Mouse (Mus musculus): Measurements from ENCODE around the gene Gm10837. TPM values are rescaled to one million over a fixed set of nuclear protein-coding genes. Genes with fewer than 3 reads are reported as not detected.

Gm10837 gene
- not detected in 2 replicates for polyA plus RNA-seq (2012; rRNA removed)

- Histone ChIP-seq H3K4me3 (ENCODE audit: extremely low read depth, insufficient read depth, insufficient read length) (peak within 1 kb of the TSS; percentile 3; the same call in 1 of the 2 replicates), H3K4me1 (ENCODE audit: control insufficient read depth, insufficient read depth, insufficient read length) (no peaks in the 10 kb centered on the region; the same call in 1 of the 2 replicates), H3K36me3 (ENCODE audit: control insufficient read depth, insufficient read depth, low read length) (no peaks in the 10 kb centered on the region), H3K27me3 (ENCODE audit: control insufficient read depth, insufficient read depth, low read length) (peaks cover 20% of the 10 kb centered on the region), H3K27ac (ENCODE audit: insufficient read depth, low read length) (no peak within 1 kb of the TSS)
- TF ChIP-seq POLR2A (IDR thresholded peaks at IDR 0.05; ENCODE audit: low read depth, low read length) (no peak), CTCF (IDR thresholded peaks at IDR 0.05; ENCODE audit: extremely low read depth, insufficient read depth, insufficient read length, insufficient replicate concordance) (no peak)
- DNase-seq (ENCODE audit: low read depth in 1 of 2, low spot score in 2 of 2), result no peak
- WGBS, result 5% methylated on average over 50 of the region's 51 CpGs
These were observed at the start of gene Gm10837 for GRCm38 (mm10) chr14:122490441-122491328. TSS of gene Gm10837 (plus strand) at chr14:122490586.

GRCm38 (mm10) chr14:122449601-122450495, 40.5 kb upstream of the Gm10837 start:
- no peak overlapping the region for H3K27ac ChIP-seq (ENCODE audit: insufficient read depth, low read length)
- peaks cover 28% of the 10 kb centered on the region for H3K27me3 ChIP-seq (ENCODE audit: control insufficient read depth, insufficient read depth, low read length)
- WGBS, result 19% methylated on average over 29 of the region's 29 CpGs
- H3K36me3 ChIP-seq (ENCODE audit: control insufficient read depth, insufficient read depth, low read length), result no peaks in the 10 kb centered on the region
- no peak for DNase-seq (ENCODE audit: low read depth in 1 of 2, low spot score in 2 of 2)
- TF ChIP-seq CTCF (IDR thresholded peaks at IDR 0.05; ENCODE audit: extremely low read depth, insufficient read depth, insufficient read length, insufficient replicate concordance) (no peak), POLR2A (IDR thresholded peaks at IDR 0.05; ENCODE audit: low read depth, low read length) (no peak)
- H3K4me1 ChIP-seq (ENCODE audit: control insufficient read depth, insufficient read depth, insufficient read length), result no peaks in the 10 kb centered on the region
- H3K4me3 ChIP-seq (ENCODE audit: extremely low read depth, insufficient read depth, insufficient read length), result no peak overlapping the region

- WGBS, result 3% methylated on average over 59 of the region's 59 CpGs
These were observed 39.6 kb upstream of the Gm10837 start, which contains the start of gene Gm5089 for GRCm38 (mm10) chr14:122450496-122451382. TSS of gene Gm5089 (minus strand) at chr14:122451115.

GRCm38 (mm10) chr14:122451551-122452145, 38.7 kb upstream of the Gm10837 start:
- no peak for DNase-seq (ENCODE audit: low read depth in 1 of 2, low spot score in 2 of 2)
- no peaks in the 10 kb centered on the region for H3K4me1 ChIP-seq (ENCODE audit: control insufficient read depth, insufficient read depth, insufficient read length)
- peaks cover 28% of the 10 kb centered on the region for H3K27me3 ChIP-seq (ENCODE audit: control insufficient read depth, insufficient read depth, low read length)
- no peaks in the 10 kb centered on the region for H3K36me3 ChIP-seq (ENCODE audit: control insufficient read depth, insufficient read depth, low read length)
- TF ChIP-seq CTCF (IDR thresholded peaks at IDR 0.05; ENCODE audit: extremely low read depth, insufficient read depth, insufficient read length, insufficient replicate concordance), result no peak
- H3K27ac ChIP-seq (ENCODE audit: insufficient read depth, low read length), result no peak overlapping the region
- WGBS, result 77% methylated on average over 5 of the region's 5 CpGs
- no peak overlapping the region for H3K4me3 ChIP-seq (ENCODE audit: extremely low read depth, insufficient read depth, insufficient read length)

More at GRCm38 (mm10) chr14:122450496-122451382, 39.6 kb upstream of the Gm10837 start, which contains the start of gene Gm5089:
- Histone ChIP-seq H3K27me3 (ENCODE audit: control insufficient read depth, insufficient read depth, low read length) (peaks cover 28% of the 10 kb centered on the region), H3K36me3 (ENCODE audit: control insufficient read depth, insufficient read depth, low read length) (no peaks in the 10 kb centered on the region), H3K4me1 (ENCODE audit: control insufficient read depth, insufficient read depth, insufficient read length) (no peaks in the 10 kb centered on the region), H3K4me3 (ENCODE audit: extremely low read depth, insufficient read depth, insufficient read length) (no peak within 1 kb of the TSS), H3K27ac (ENCODE audit: insufficient read depth, low read length) (no peak within 1 kb of the TSS)
- TF ChIP-seq POLR2A (IDR thresholded peaks at IDR 0.05; ENCODE audit: low read depth, low read length) (no peak), CTCF (IDR thresholded peaks at IDR 0.05; ENCODE audit: extremely low read depth, insufficient read depth, insufficient read length, insufficient replicate concordance) (no peak)
- no peak for DNase-seq (ENCODE audit: low read depth in 1 of 2, low spot score in 2 of 2)

- TF ChIP-seq CTCF (IDR thresholded peaks at IDR 0.05; ENCODE audit: extremely low read depth, insufficient read depth, insufficient read length, insufficient replicate concordance) (no peak), POLR2A (IDR thresholded peaks at IDR 0.05; ENCODE audit: low read depth, low read length) (no peak)
- Histone ChIP-seq H3K4me3 (ENCODE audit: extremely low read depth, insufficient read depth, insufficient read length) (no peak overlapping the region), H3K27ac (ENCODE audit: insufficient read depth, low read length) (no peak overlapping the region), H3K36me3 (ENCODE audit: control insufficient read depth, insufficient read depth, low read length) (no peaks in the 10 kb centered on the region), H3K27me3 (ENCODE audit: control insufficient read depth, insufficient read depth, low read length) (peaks cover 26% of the 10 kb centered on the region), H3K4me1 (ENCODE audit: control insufficient read depth, insufficient read depth, insufficient read length) (no peaks in the 10 kb centered on the region)
- DNase-seq (ENCODE audit: low read depth in 1 of 2, low spot score in 2 of 2), result no peak
- WGBS, result 67% methylated on average over 13 of the region's 13 CpGs
These were observed 37.5 kb upstream of the Gm10837 start for GRCm38 (mm10) chr14:122452701-122453387.
